Mouse (Mus musculus): ENCODE data around the gene Supt5. TPM values are rescaled to one million over a fixed set of nuclear protein-coding genes. Genes with fewer than 3 reads are reported as not detected.

The Supt5 gene
- polyA plus RNA-seq, 1 experiment from 2014 or later: 106 TPM

GRCm38 (mm10) chr7:28373131-28373581 lies 34.6 kb upstream of the Supt5 start:
- Histone ChIP-seq H3K4me1 (peaks cover 60% of the 10 kb centered on the region), H3K9ac (peak overlapping the region; percentile 61; the same call in 1 of the 2 replicates), H3K4me2 (replicated peaks) (peak overlapping the region; percentile 60), H3K4me3 (peak overlapping the region; percentile 86), H3K27ac (peak overlapping the region; percentile 97; the same call in 1 of the 2 replicates), H3K36me3 (peaks cover 32% of the 10 kb centered on the region), H3K27me3 (no peaks in the 10 kb centered on the region), H3K9me3 (no peaks in the 10 kb centered on the region)
- peak; percentile 1 for ATAC-seq (ENCODE audit: low FRiP score, low read depth)
- WGBS: under 1% methylated on average over 9 of the region's 9 CpGs

- Histone ChIP-seq H3K9ac (peak within 1 kb of the TSS; percentile 94), H3K36me3 (peaks cover 32% of the 10 kb centered on the region), H3K4me1 (peaks cover 54% of the 10 kb centered on the region), H3K9me3 (no peaks in the 10 kb centered on the region), H3K27ac (peak within 1 kb of the TSS; percentile 97), H3K27me3 (no peaks in the 10 kb centered on the region), H3K4me2 (replicated peaks) (peak within 1 kb of the TSS; percentile 98), H3K4me3 (peak within 1 kb of the TSS; percentile 86)
- ATAC-seq (ENCODE audit: low FRiP score, low read depth): peak; percentile 92
- under 1% methylated on average over 61 of the region's 66 CpGs for WGBS
These were observed 33.9 kb upstream of the Supt5 start, which contains the start of gene Plekhg2 for GRCm38 (mm10) chr7:28372251-28373108. Gene Plekhg2, minus strand, starts transcription at chr7:28372599.

- Histone ChIP-seq H3K4me3 (peak overlapping the region; percentile 86), H3K27me3 (no peaks in the 10 kb centered on the region), H3K36me3 (peaks cover 39% of the 10 kb centered on the region), H3K4me1 (peaks cover 46% of the 10 kb centered on the region), H3K4me2 (replicated peaks) (peak overlapping the region; percentile 98), H3K27ac (peak overlapping the region; percentile 97), H3K9me3 (no peaks in the 10 kb centered on the region), H3K9ac (peak overlapping the region; percentile 94)
- no peak for ATAC-seq (ENCODE audit: low FRiP score, low read depth)
- WGBS: under 1% methylated on average over 41 of the region's 43 CpGs
These were observed 33.0 kb upstream of the Supt5 start for GRCm38 (mm10) chr7:28371514-28371989.

GRCm38 (mm10) chr7:28370977-28371513 lies 32.5 kb upstream of the Supt5 start:
- Histone ChIP-seq H3K9me3 (no peaks in the 10 kb centered on the region), H3K4me2 (replicated peaks) (peak overlapping the region; percentile 98), H3K27ac (peak overlapping the region; percentile 97), H3K36me3 (peaks cover 44% of the 10 kb centered on the region), H3K4me3 (peak overlapping the region; percentile 86), H3K9ac (peak overlapping the region; percentile 94), H3K27me3 (no peaks in the 10 kb centered on the region), H3K4me1 (peaks cover 40% of the 10 kb centered on the region)
- 5% methylated on average over 11 of the region's 11 CpGs for WGBS
- ATAC-seq (ENCODE audit: low FRiP score, low read depth): no peak

GRCm38 (mm10) chr7:28370051-28370450 lies 31.5 kb upstream of the Supt5 start:
- H3K27me3 ChIP-seq: no peaks in the 10 kb centered on the region
- ATAC-seq (ENCODE audit: low FRiP score, low read depth): no peak
- H3K4me3 ChIP-seq: peak overlapping the region; percentile 86
- 92% methylated on average over 14 of the region's 14 CpGs for WGBS
- H3K27ac ChIP-seq: no peak overlapping the region
- H3K4me1 ChIP-seq: peaks cover 36% of the 10 kb centered on the region
- peaks cover 53% of the 10 kb centered on the region for H3K36me3 ChIP-seq
- no peaks in the 10 kb centered on the region for H3K9me3 ChIP-seq
- peak overlapping the region; percentile 94 for H3K9ac ChIP-seq
- H3K4me2 ChIP-seq (replicated peaks): peak overlapping the region; percentile 98

GRCm38 (mm10) chr7:28368276-28368920 lies 29.9 kb upstream of the Supt5 start:
- no peak overlapping the region for H3K4me3 ChIP-seq
- no peak for ATAC-seq (ENCODE audit: low FRiP score, low read depth)

GRCm38 (mm10) chr7:28367663-28368275 lies 29.2 kb upstream of the Supt5 start:
- no peaks in the 10 kb centered on the region for H3K27me3 ChIP-seq
- H3K9ac ChIP-seq: peak overlapping the region; percentile 45; the same call in 1 of the 2 replicates
- no peak overlapping the region for H3K27ac ChIP-seq
- H3K9me3 ChIP-seq: no peaks in the 10 kb centered on the region
- 92% methylated on average over 16 of the region's 16 CpGs for WGBS
- H3K36me3 ChIP-seq: peaks cover 76% of the 10 kb centered on the region
- peaks cover 24% of the 10 kb centered on the region for H3K4me1 ChIP-seq
- ATAC-seq (ENCODE audit: low FRiP score, low read depth): no peak
- H3K4me2 ChIP-seq (replicated peaks): no peak overlapping the region
- no peak overlapping the region for H3K4me3 ChIP-seq

More at GRCm38 (mm10) chr7:28368276-28368920, 29.9 kb upstream of the Supt5 start:
- WGBS: 92% methylated on average over 16 of the region's 16 CpGs
- Histone ChIP-seq H3K27ac (no peak overlapping the region), H3K4me2 (replicated peaks) (no peak overlapping the region), H3K36me3 (peaks cover 70% of the 10 kb centered on the region), H3K27me3 (no peaks in the 10 kb centered on the region), H3K4me1 (peaks cover 24% of the 10 kb centered on the region), H3K9ac (peak overlapping the region; percentile 45), H3K9me3 (no peaks in the 10 kb centered on the region)

GRCm38 (mm10) chr7:28362441-28363060 lies 24.0 kb upstream of the Supt5 start:
- Histone ChIP-seq H3K36me3 (peaks cover 96% of the 10 kb centered on the region), H3K4me3 (no peak overlapping the region), H3K27me3 (no peaks in the 10 kb centered on the region), H3K4me1 (peaks cover 13% of the 10 kb centered on the region), H3K27ac (no peak overlapping the region), H3K4me2 (replicated peaks) (no peak overlapping the region), H3K9me3 (no peaks in the 10 kb centered on the region), H3K9ac (no peak overlapping the region)
- 87% methylated on average over 16 of the region's 16 CpGs for WGBS
- no peak for ATAC-seq (ENCODE audit: low FRiP score, low read depth)

- Histone ChIP-seq H3K9me3 (no peaks in the 10 kb centered on the region), H3K4me1 (peaks cover 21% of the 10 kb centered on the region), H3K27ac (no peak overlapping the region), H3K27me3 (no peaks in the 10 kb centered on the region), H3K4me2 (replicated peaks) (no peak overlapping the region), H3K9ac (no peak overlapping the region), H3K36me3 (peaks cover 88% of the 10 kb centered on the region), H3K4me3 (no peak overlapping the region)
- ATAC-seq (ENCODE audit: low FRiP score, low read depth): no peak
- WGBS: 96% methylated on average over 20 of the region's 20 CpGs
These were observed 23.2 kb upstream of the Supt5 start for GRCm38 (mm10) chr7:28361647-28362341.

GRCm38 (mm10) chr7:28360291-28360690 lies 21.7 kb upstream of the Supt5 start:
- WGBS: 96% methylated on average over 6 of the region's 6 CpGs
- H3K36me3 ChIP-seq: peaks cover 76% of the 10 kb centered on the region
- no peak for ATAC-seq (ENCODE audit: low FRiP score, low read depth)

GRCm38 (mm10) chr7:28359854-28360253 lies 21.3 kb upstream of the Supt5 start:
- H3K27me3 ChIP-seq: no peaks in the 10 kb centered on the region
- no peak overlapping the region for H3K4me2 ChIP-seq (replicated peaks)
- no peak overlapping the region for H3K27ac ChIP-seq
- peaks cover 24% of the 10 kb centered on the region for H3K4me1 ChIP-seq
- WGBS: 95% methylated on average over 10 of the region's 10 CpGs
- ATAC-seq (ENCODE audit: low FRiP score, low read depth): no peak
- H3K9me3 ChIP-seq: no peaks in the 10 kb centered on the region
- peaks cover 76% of the 10 kb centered on the region for H3K36me3 ChIP-seq
- H3K4me3 ChIP-seq: no peak overlapping the region
- H3K9ac ChIP-seq: no peak overlapping the region

More at GRCm38 (mm10) chr7:28360291-28360690, 21.7 kb upstream of the Supt5 start:
- no peak overlapping the region for H3K4me3 ChIP-seq
- peaks cover 24% of the 10 kb centered on the region for H3K4me1 ChIP-seq
- H3K4me2 ChIP-seq (replicated peaks): no peak overlapping the region
- H3K27ac ChIP-seq: no peak overlapping the region
- H3K9ac ChIP-seq: no peak overlapping the region
- H3K27me3 ChIP-seq: no peaks in the 10 kb centered on the region
- no peaks in the 10 kb centered on the region for H3K9me3 ChIP-seq
